Mouse (Mus musculus) urinary bladder, postnatal 4 days (tissue): ENCODE measurements at regions not wholly inside any gene's neighbourhood (a gene's known extent, or its start where the extent isn't known, plus 50 kb on each side); places are given as distances from the start of the nearest gene placed in this dataset.

Source experiments
- DNase-seq, 2 experiments: peaks; one replicate each; pipeline ENCODE4 v3.0.0; 2021 to 2022; ENCODE audit warnings: low spot score in 2 of 2

DNA sequence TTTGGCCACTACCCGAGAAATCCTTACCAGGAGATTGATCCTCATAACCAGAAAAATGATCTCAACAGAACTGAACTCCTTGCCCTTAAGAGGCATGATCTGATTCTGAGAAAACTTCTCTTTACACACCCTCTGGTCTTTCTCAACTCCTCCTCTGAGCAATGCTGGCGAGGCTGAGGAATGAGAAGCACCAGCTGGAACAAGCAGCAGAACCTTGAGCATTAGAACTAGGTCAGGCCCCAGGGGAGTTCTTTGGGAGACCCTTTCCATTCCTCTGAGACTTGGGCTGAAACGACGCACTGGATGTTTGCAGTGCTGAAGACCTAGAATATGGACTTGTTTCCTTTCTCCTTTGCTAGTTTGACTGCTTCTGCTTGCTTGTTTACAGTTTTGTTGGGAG lies 224.6 kb upstream of the Ar start:
- peak in 1 of 2 experiments; percentile 21 for DNase-seq

DNA sequence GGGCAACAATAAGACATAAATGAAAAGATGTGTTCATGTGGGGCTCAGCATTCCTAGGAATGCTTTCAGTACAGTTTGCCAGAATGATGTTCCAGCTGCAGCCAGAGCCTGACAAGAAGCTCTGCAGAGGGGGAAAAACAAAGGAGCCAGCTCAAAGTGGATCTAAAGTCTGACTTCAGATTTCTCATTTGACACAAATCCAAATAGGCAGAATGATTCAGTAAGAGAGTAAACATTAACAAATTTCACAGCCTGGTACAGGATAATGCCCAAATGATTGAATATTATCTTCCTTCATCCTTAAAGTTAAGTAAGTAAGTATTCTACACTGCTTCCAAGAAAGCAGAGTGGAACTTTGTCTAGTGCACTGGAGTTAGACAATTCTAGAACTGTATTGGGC lies 224.2 kb upstream of the Ar start:
- no peak for DNase-seq

DNA sequence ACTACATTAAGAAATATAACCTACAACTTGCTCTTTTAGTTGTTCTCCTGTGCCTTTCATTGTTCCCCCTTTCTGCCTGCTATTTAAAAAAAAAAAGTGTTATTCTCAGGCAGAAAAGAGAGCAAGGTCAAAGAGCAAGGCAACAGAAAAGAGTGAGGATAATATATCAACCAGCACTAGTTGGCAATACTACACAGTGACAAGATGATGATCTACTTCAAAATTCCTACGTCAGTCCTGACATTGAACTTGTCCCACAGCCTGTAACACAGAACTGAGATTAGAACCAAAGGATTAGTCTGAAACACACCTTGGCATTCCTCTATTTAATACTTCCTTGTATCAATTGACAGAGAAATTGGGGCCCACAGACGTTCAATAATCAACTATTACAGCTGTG lies 222.8 kb upstream of the Ar start:
- DNase-seq = no peak
